Mouse (Mus musculus) naive thymus-derived CD4-positive, alpha-beta T cell, adult 5 months (primary cell): ENCODE measurements around the gene Cyp4a10. TPM values are rescaled to one million over a fixed set of nuclear protein-coding genes. Genes with fewer than 3 reads are reported as not detected.

ENCODE experiments used
- polyA plus RNA-seq: library from polyadenylated mRNA; unstranded; fragments of 100-300 nt; shearing (Covaris generic); gene quantifications from one replicate; pipeline ENCODE4 v1.2.1, GENCODE M21; 2017

Gene Cyp4a10
- polyA plus RNA-seq = not detected

GRCm38 (mm10) chr4:115518000-115518399, at the start of gene Cyp4a10:
Gene Cyp4a10, plus strand, starts transcription at chr4:115518264.

GRCm38 (mm10) chr4:115496001-115496400, 22.1 kb upstream of the Cyp4a10 start, which contains the start of gene Cyp4a14:
Gene Cyp4a14, minus strand, starts transcription at chr4:115496142.

GRCm38 (mm10) chr4:115563401-115563800, 45.3 kb downstream of the Cyp4a10 start, which contains the start of gene Cyp4a31:
Gene Cyp4a31, plus strand, starts transcription at chr4:115563649.

Other genes with a start within 250 kb of the Cyp4a10 start
- gene Cyp4a12a, start 219.2 kb upstream of the Cyp4a10 start, polyA plus RNA-seq = not detected
- gene Cyp4a12b, start 106.6 kb upstream of the Cyp4a10 start, polyA plus RNA-seq = not detected
- gene Cyp4a30b, start 65.7 kb upstream of the Cyp4a10 start, polyA plus RNA-seq = not detected
- gene Cyp4a14, start 22.1 kb upstream of the Cyp4a10 start, polyA plus RNA-seq = not detected
- gene Cyp4a31, start 45.4 kb downstream of the Cyp4a10 start, polyA plus RNA-seq = not detected
- not detected for gene Cyp4a32, start 82.7 kb downstream of the Cyp4a10 start, polyA plus RNA-seq
- not detected for gene Cyp4b1, start 129.5 kb downstream of the Cyp4a10 start, polyA plus RNA-seq
- 39.3 TPM for gene Efcab14, start 219.5 kb downstream of the Cyp4a10 start, polyA plus RNA-seq